Mouse (Mus musculus) embryonic fibroblast, embryonic 13.5 days (primary cell): Measurements from ENCODE around the gene Wfdc9. TPM values are rescaled to one million over a fixed set of nuclear protein-coding genes. Genes with fewer than 3 reads are reported as not detected.

Source experiments
- H3K27ac ChIP-seq: 2 replicates; pipeline ENCODE4 v1.5.1; 2012; ENCODE audit warnings: low read length, control low read depth, inconsistent platforms; ENCODE audit not compliant: insufficient read depth
- H3K4me1 ChIP-seq: 2 replicates; pipeline ENCODE4 v1.6.1; 2011; ENCODE audit warnings: low read length; ENCODE audit not compliant: control insufficient read depth, insufficient read depth
- H3K4me3 ChIP-seq: 2 replicates; pipeline ENCODE4 v1.5.1; 2011; ENCODE audit warnings: mild to moderate bottlenecking, control low read depth, low read length; ENCODE audit not compliant: insufficient read depth
- CTCF ChIP-seq: IDR thresholded peaks from 2 replicates; pipeline ENCODE4 v1.5.1; 2011; ENCODE audit warnings: mild to moderate bottlenecking, control low read depth, low read length, moderate library complexity, borderline replicate concordance; ENCODE audit not compliant: insufficient read depth
- POLR2A ChIP-seq: IDR thresholded peaks from 2 replicates; pipeline ENCODE4 v1.6.1; 2011; ENCODE audit warnings: low read depth, mild to moderate bottlenecking, control low read depth, low read length, moderate library complexity
- polyA plus RNA-seq: library from polyadenylated mRNA; stranded (reverse); fragments of >200 nt; gene quantifications from 2 replicates; pipeline ENCODE4 v1.2.4, GENCODE M21; 2011; ENCODE audit warnings: low read depth; ENCODE audit not compliant: missing spikeins, insufficient read length

Wfdc9 gene
- not detected in 2 replicates for polyA plus RNA-seq

DNA sequence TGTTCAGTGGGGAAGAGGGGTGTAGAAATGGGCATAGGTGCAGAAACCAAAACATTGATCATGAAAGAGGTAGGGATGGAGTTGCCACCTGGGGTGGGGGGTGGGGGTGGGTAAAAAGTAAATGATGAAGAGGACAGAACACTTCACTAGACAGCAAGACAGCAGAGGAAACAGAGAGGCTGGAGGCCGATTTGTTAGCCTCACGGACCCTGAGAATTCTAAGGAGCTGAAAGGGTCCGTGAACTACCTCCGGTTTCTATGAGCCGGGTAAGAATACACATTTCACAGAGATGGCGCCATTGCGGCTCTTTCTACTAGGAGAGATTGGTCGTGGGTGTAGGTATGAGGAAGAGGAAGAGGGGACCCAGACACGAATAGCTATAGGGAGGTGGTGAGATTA lies at the start of gene Wfdc9:
TSS of gene Wfdc9 (minus strand) at position 101 of the 400 bp plus-strand sequence.
- H3K27ac ChIP-seq: no peak within 1 kb of the TSS
- TF ChIP-seq POLR2A (no peak), CTCF (no peak)
- no peaks in the 10 kb centered on the region for H3K4me1 ChIP-seq
- H3K4me3 ChIP-seq: no peak within 1 kb of the TSS

GRCm38 (mm10) chr2:164705991-164706390 lies 49.6 kb upstream of the Wfdc9 start:
- Histone ChIP-seq H3K27ac (no peak overlapping the region), H3K4me1 (no peaks in the 10 kb centered on the region), H3K4me3 (no peak overlapping the region)
- TF ChIP-seq POLR2A (no peak), CTCF (no peak)

DNA sequence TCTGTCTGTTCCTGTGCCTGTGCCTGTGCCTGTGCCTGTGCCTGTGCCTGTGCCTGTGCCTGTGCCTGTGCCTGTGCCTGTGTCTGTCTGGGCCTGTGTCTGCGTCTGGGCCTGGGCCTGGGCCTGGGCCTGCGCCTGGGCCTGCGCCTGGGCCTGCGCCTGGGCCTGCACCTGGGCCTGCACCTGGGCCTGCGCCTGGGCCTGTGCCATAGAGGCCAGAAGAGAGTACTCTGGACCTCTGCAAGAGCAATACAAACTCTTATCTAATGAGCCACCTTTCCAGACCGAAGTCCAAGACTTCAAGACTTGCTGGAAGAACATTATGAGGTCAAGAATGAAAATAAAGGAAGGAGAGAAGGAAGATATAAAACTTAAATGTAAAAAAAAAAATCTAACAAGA lies 48.9 kb upstream of the Wfdc9 start:
- Histone ChIP-seq H3K4me3 (no peak overlapping the region), H3K27ac (no peak overlapping the region), H3K4me1 (no peaks in the 10 kb centered on the region)
- no peak for TF ChIP-seq POLR2A
- TF ChIP-seq CTCF: no peak

GRCm38 (mm10) chr2:164704235-164704634 lies 47.9 kb upstream of the Wfdc9 start:
- H3K4me1 ChIP-seq: no peaks in the 10 kb centered on the region
- H3K4me3 ChIP-seq: no peak overlapping the region
- TF ChIP-seq POLR2A (no peak), CTCF (no peak)
- H3K27ac ChIP-seq: no peak overlapping the region

DNA sequence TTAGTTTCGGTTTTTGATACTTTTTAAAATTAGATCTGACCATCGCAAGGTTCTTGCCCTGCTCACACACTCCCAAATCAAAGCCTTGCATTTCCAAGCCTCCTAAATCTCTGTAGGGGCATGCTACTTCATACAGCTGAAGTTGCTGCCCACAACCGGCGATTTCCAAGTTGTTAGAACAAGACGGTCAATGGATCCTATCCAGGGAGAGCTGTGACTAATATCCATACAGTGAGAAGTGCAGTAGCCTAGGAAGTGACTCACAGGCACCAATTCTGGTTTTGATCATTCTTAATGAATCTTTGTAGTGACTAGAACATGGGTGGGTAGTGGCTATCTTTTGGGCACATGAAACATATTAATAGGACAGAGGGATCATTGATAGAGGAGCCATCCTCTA lies 45.4 kb upstream of the Wfdc9 start:
- no peak overlapping the region for H3K4me3 ChIP-seq
- no peak overlapping the region for H3K27ac ChIP-seq
- TF ChIP-seq CTCF (no peak), POLR2A (no peak)
- no peaks in the 10 kb centered on the region for H3K4me1 ChIP-seq

DNA sequence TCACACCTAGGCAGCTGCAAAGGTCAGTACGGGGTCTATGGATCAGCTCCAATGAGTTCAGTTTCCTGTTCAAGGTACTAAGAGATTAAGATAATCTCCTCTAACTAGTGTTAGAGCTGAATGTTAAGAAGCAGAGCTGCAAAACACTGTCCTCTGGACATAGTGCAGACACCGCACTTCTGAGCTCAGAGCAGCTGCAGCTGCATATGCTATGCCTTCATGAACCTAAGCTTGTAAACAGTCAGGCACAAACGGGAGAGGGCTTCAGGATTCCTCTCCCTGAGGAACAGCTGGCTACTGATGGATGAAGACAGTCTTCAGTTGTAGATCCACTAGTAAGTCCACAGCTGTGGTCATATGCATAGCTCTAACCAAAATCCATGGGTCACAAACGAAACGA lies 44.6 kb upstream of the Wfdc9 start:
- TF ChIP-seq CTCF (no peak), POLR2A (no peak)
- Histone ChIP-seq H3K27ac (no peak overlapping the region), H3K4me1 (no peaks in the 10 kb centered on the region), H3K4me3 (no peak overlapping the region)

- Histone ChIP-seq H3K4me1 (no peaks in the 10 kb centered on the region), H3K27ac (no peak within 1 kb of the TSS), H3K4me3 (no peak within 1 kb of the TSS)
- no peak for TF ChIP-seq CTCF
- TF ChIP-seq POLR2A: no peak
Measured at GRCm38 (mm10) chr2:164698201-164698600, 41.8 kb upstream of the Wfdc9 start, which contains the start of gene Spint4. Gene Spint4 (plus strand): TSS chr2:164698501.

- TF ChIP-seq POLR2A: no peak
- no peak for TF ChIP-seq CTCF
- Histone ChIP-seq H3K4me3 (no peak within 1 kb of the TSS), H3K4me1 (no peaks in the 10 kb centered on the region), H3K27ac (no peak within 1 kb of the TSS)
Measured at GRCm38 (mm10) chr2:164684807-164685206, 28.4 kb upstream of the Wfdc9 start, which contains the start of gene Wfdc13. Gene Wfdc13 (plus strand): TSS chr2:164685107.

DNA sequence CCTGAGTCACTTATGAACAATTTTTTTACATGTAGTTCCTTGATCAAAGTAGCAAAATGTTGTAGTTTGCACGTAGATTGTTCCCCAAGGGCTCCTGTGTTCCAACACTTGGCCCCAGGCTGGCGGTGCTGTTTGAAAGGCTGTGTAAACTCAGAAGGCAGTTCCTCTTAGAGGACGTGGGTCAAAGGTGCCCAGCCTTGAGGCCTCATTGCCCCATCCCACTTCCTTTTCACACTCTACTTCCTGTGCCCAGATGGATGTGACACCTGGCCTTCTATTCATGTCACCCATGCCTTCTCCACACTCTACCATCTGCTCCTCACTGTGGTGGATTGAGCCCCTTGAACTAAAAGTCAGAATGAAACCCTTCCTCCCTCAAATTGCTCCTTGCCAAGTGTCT lies 23.5 kb upstream of the Wfdc9 start:
- TF ChIP-seq CTCF (no peak), POLR2A (no peak)
- Histone ChIP-seq H3K4me1 (no peaks in the 10 kb centered on the region), H3K27ac (no peak overlapping the region), H3K4me3 (no peak overlapping the region)

GRCm38 (mm10) chr2:164678848-164679625 lies 22.7 kb upstream of the Wfdc9 start:
- no peak overlapping the region for H3K27ac ChIP-seq
- no peak for TF ChIP-seq POLR2A
- TF ChIP-seq CTCF: peak; percentile 75
- no peak overlapping the region for H3K4me3 ChIP-seq
- H3K4me1 ChIP-seq: no peaks in the 10 kb centered on the region
